Mouse (Mus musculus) CH12.LX (cell line): ENCODE results near the gene Pknox1. TPM values are rescaled to one million over a fixed set of nuclear protein-coding genes. Genes with fewer than 3 reads are reported as not detected.

Experiments used
- DNase-seq: peaks from one replicate; pipeline ENCODE4 v3.0.0-alpha.2; 2013; ENCODE audit errors: extremely low read depth
- H3K27ac ChIP-seq: 2 replicates; pipeline ENCODE4 v1.5.1; 2012; ENCODE audit warnings: low read depth, mild to moderate bottlenecking, control low read depth, moderate library complexity; ENCODE audit not compliant: insufficient read depth
- H3K27me3 ChIP-seq: replicated peaks from 2 replicates; pipeline ENCODE3; 2012; ENCODE audit warnings: inconsistent platforms
- H3K36me3 ChIP-seq, 2 experiments: replicated peaks in 1 of 2; 2 replicates each; pipeline versions ENCODE3 to v1.6.1; 2012; ENCODE audit warnings: inconsistent platforms in 1 of 2, low read length in 1 of 2, mild to moderate bottlenecking in 1 of 2, mixed read lengths in 1 of 2, moderate library complexity in 1 of 2; ENCODE audit not compliant: control insufficient read depth in 1 of 2, insufficient read depth in 1 of 2
- H3K4me1 ChIP-seq, 2 experiments: 2 replicates each; pipeline ENCODE4 v1.6.1; 2012; ENCODE audit warnings: inconsistent platforms in 1 of 2, moderate library complexity in 1 of 2; ENCODE audit not compliant: insufficient read depth in 2 of 2, control insufficient read depth in 1 of 2
- H3K4me2 ChIP-seq: 2 replicates; pipeline ENCODE4 v1.6.1; 2012; ENCODE audit warnings: low read depth, mild to moderate bottlenecking, control low read depth; ENCODE audit not compliant: poor library complexity, insufficient read depth, severe bottlenecking
- H3K4me3 ChIP-seq, 3 experiments: fragments of 150-350 bp in 1 of 3; sonication (generic) in 1 of 3; replicated peaks in 1 of 3; 2 replicates each; pipeline versions ENCODE3 to v1.5.1; 2011 to 2012; ENCODE audit warnings: low read depth in 2 of 3, low read length in 2 of 3, mild to moderate bottlenecking in 2 of 3, moderate library complexity in 2 of 3, control low read depth in 1 of 3, improper control_type of control experiment in 1 of 3, inconsistent platforms in 1 of 3, mixed read lengths in 1 of 3; ENCODE audit not compliant: poor library complexity in 1 of 3
- H3K79me2 ChIP-seq: replicated peaks from 2 replicates; pipeline ENCODE4 v1.6.1; 2012; ENCODE audit warnings: mild to moderate bottlenecking, moderate library complexity; ENCODE audit not compliant: control insufficient read depth, poor library complexity, insufficient read depth, severe bottlenecking; ENCODE audit errors: extremely low read depth
- H3K9ac ChIP-seq: 2 replicates; pipeline ENCODE4 v1.6.1; 2012; ENCODE audit warnings: low read depth, mild to moderate bottlenecking, control low read depth, moderate library complexity; ENCODE audit not compliant: insufficient read depth
- H3K9me3 ChIP-seq: replicated peaks from 2 replicates; pipeline ENCODE3; 2012; ENCODE audit warnings: low read length, inconsistent platforms, mixed read lengths
- BHLHE40 ChIP-seq: IDR thresholded peaks from 2 replicates; pipeline ENCODE4 v1.6.1; 2011; ENCODE audit warnings: mild to moderate bottlenecking, low read depth, low read length, improper control_type of control experiment
- E2F4 ChIP-seq: IDR thresholded peaks from 2 replicates; pipeline ENCODE4 v1.6.1; 2011; ENCODE audit warnings: low read depth, low read length, improper control_type of control experiment; ENCODE audit not compliant: insufficient replicate concordance
- ELF1 ChIP-seq: IDR thresholded peaks from 2 replicates; pipeline ENCODE4 v1.6.1; 2014; ENCODE audit warnings: low read depth, mild to moderate bottlenecking, inconsistent platforms, low read length, improper control_type of control experiment
- MAFK ChIP-seq: IDR thresholded peaks from 2 replicates; pipeline ENCODE4 v1.6.1; 2011; ENCODE audit warnings: low read length, improper control_type of control experiment; ENCODE audit not compliant: insufficient replicate concordance
- MAX ChIP-seq: IDR thresholded peaks from 2 replicates; pipeline ENCODE4 v1.6.1; 2011; ENCODE audit warnings: low read length, improper control_type of control experiment
- MAZ ChIP-seq: IDR thresholded peaks from 2 replicates; pipeline ENCODE4 v1.6.1; 2012; ENCODE audit warnings: low read depth, mild to moderate bottlenecking, inconsistent platforms, low read length, improper control_type of control experiment, moderate library complexity
- MEF2A ChIP-seq: IDR thresholded peaks from 2 replicates; pipeline ENCODE4 v1.6.1; 2014; ENCODE audit warnings: low read depth, mild to moderate bottlenecking, inconsistent platforms, low read length, improper control_type of control experiment, borderline replicate concordance
- POLR2A ChIP-seq: IDR thresholded peaks from 2 replicates; pipeline ENCODE4 v1.6.1; 2011; ENCODE audit warnings: low read depth, mild to moderate bottlenecking, improper control_type of control experiment, low read length
- SMC3 ChIP-seq: IDR thresholded peaks from 2 replicates; pipeline ENCODE4 v1.6.1; 2011; ENCODE audit warnings: low read depth, low read length, improper control_type of control experiment
- USF1 ChIP-seq: IDR thresholded peaks from 2 replicates; pipeline ENCODE4 v1.6.1; 2014; ENCODE audit warnings: low read depth, mild to moderate bottlenecking, inconsistent platforms, low read length, improper control_type of control experiment
- ZKSCAN1 ChIP-seq: IDR thresholded peaks from 2 replicates; pipeline ENCODE4 v1.6.1; 2012; ENCODE audit warnings: low read depth, inconsistent platforms, low read length, improper control_type of control experiment, borderline replicate concordance
- dilution Hi-C: fragments of 300-500 bp; cut with MboI; formaldehyde crosslinking; loops from 2 replicates; pipeline ENCODE4 v1.14.3; 2020; ENCODE audit warnings: low sequenced_read_pairs; ENCODE audit not compliant: extremely low pct_unique_long_range_greater_than_20kb, extremely low pct_ligation_motif_present
- in situ Hi-C: fragments of 300-500 bp; cut with MboI; formaldehyde crosslinking; loops from 3 replicates; pipeline ENCODE4 v1.14.3; 2019; ENCODE audit warnings: low sequenced_read_pairs, low pct_ligation_motif_present, low pct_unique_long_range_greater_than_20kb, mixed read lengths
- polyA plus RNA-seq: library from polyadenylated mRNA; unstranded; fragments of >175 nt; gene quantifications from 2 replicates; pipeline ENCODE4 v1.2.1, GENCODE M21; 2012; ENCODE audit warnings: low read depth; ENCODE audit not compliant: insufficient read length
- total RNA-seq, 2 experiments: library from RNA; depleted of rRNA; stranded (reverse); fragments of 300-350 nt in 1 of 2; fragments of >200 nt in 1 of 2; gene quantifications; 2 replicates each; pipeline ENCODE4 v1.2.3; 2012 to 2014

Gene Pknox1
- total and polyA plus RNA-seq, 3 experiments = 15.1 to 22.3 (median 20.5) TPM

DNA sequence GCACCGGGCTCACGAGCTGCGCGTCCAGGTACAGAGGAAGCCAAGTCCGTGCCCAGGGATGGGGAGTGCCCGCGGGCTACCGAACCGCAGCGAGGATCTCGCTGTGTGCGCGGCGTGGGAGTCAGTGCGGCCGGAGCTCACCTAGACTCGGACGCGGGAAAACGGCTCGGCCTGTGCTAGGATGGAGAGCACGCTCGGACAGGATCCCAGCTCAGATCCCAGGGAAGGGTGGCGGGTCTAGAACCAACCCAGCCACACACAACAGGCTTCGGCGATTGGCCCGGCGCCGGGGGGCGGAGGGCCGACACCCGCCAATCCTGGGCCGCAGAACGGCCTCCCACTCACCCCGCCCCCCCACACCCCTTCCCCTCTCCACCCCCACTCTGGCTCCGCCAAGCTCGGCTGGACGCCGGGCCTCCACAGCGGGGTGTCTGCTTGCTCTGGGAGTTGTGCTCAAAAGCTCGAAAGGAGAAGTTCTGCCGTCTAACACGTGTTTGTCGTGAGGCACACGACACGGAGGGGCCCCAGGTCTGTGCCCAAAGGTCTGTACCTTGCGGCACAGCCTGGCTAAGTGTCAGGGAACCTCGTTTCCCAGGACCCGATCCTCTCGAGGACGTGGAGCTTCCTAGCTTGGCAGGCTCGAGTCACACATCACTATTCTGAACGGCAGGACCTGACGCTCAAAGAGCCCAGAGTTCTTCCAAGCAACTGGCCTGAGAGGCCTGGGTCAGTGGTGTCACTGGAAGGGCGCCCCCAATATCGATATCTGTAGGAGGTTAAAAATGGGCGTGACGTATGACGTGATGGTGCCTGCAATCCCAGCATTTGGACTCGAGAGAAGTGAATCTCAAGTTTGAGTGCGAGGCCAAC is 72.6 kb downstream of the Pknox1 start, which contains the start of gene Cbs:
Gene Cbs, minus strand, starts transcription at position 297 of the 870 bp plus-strand sequence.
- no peaks in the 10 kb centered on the region for H3K9me3 ChIP-seq
- TF ChIP-seq MEF2A (no peak), POLR2A (peak; percentile 22; the same call in 1 of the 2 replicates), BHLHE40 (peak; percentile 66), USF1 (no peak), MAX (peak; percentile 50; the same call in 1 of the 2 replicates)
- dilution Hi-C loops = no loop called here
- peak within 1 kb of the TSS in 2 of 3 experiments; percentile 44 to 58 for H3K4me3 ChIP-seq
- H3K27me3 ChIP-seq = peaks cover 33% of the 10 kb centered on the region
- peak within 1 kb of the TSS; percentile 64 for H3K4me2 ChIP-seq
- in situ Hi-C loops = loop anchor here (25.0 kb wide), 1 partner anchor 275 kb away; no protein-coding TSS in a partner anchor
- DNase-seq = no peak
- H3K79me2 ChIP-seq = no peaks in the 10 kb centered on the region
- H3K36me3 ChIP-seq = no peaks in the 10 kb centered on the region
- H3K9ac ChIP-seq = no peak within 1 kb of the TSS; the same call in 1 of the 2 replicates
- H3K27ac ChIP-seq = no peak within 1 kb of the TSS
- peaks cover 4 to 12% of the 10 kb centered on the region in 2 experiments for H3K4me1 ChIP-seq

GRCm38 (mm10) chr17:31637866-31638570 is 73.5 kb downstream of the Pknox1 start:
- DNase-seq = no peak
- in situ Hi-C loops = loop anchor here (25.0 kb wide), 1 partner anchor 276 kb away; no protein-coding TSS in a partner anchor
- no peaks in the 10 kb centered on the region for H3K79me2 ChIP-seq
- no peaks in the 10 kb centered on the region for H3K9me3 ChIP-seq
- TF ChIP-seq E2F4 (no peak), MAFK (no peak), ZKSCAN1 (no peak), ELF1 (no peak), SMC3 (no peak), MAZ (no peak)
- H3K27me3 ChIP-seq = peaks cover 33% of the 10 kb centered on the region
- no peaks in the 10 kb centered on the region for H3K36me3 ChIP-seq
- H3K9ac ChIP-seq = no peak overlapping the region
- no peak overlapping the region for H3K4me3 ChIP-seq
- H3K4me2 ChIP-seq = no peak overlapping the region
- peaks cover 4 to 12% of the 10 kb centered on the region in 2 experiments for H3K4me1 ChIP-seq
- dilution Hi-C loops = no loop called here
- H3K27ac ChIP-seq = no peak overlapping the region
